Mouse (Mus musculus): ENCODE results near the gene Sh3d19. TPM values are rescaled to one million over a fixed set of nuclear protein-coding genes. Genes with fewer than 3 reads are reported as not detected.
"Not testable (repeated sequence)": the region's sequence is repeated elsewhere in the genome, so short reads cannot be mapped to it uniquely, and the experiment has no call there.

Gene Sh3d19
- total and polyA plus RNA-seq, 3 experiments, result 0.16 to 0.76 (median 0.33) TPM

- TF ChIP-seq POLR2A (IDR thresholded peaks at IDR 0.05; ENCODE audit: low read depth, low read length) (no peak), NRF1 (IDR thresholded peaks at IDR 0.05; ENCODE audit: low read depth, low read length) (no peak), MYC (IDR thresholded peaks at IDR 0.05; ENCODE audit: low read depth, low read length) (no peak), CTCF (conservative IDR thresholded peaks at IDR 0.05 in 1 of 2, IDR thresholded peaks at IDR 0.05 in 1 of 2; ENCODE audit: low read depth in 2 of 2, low read length in 2 of 2) (no peak), CHD2 (IDR thresholded peaks at IDR 0.05; ENCODE audit: low read length) (no peak), EP300 (IDR thresholded peaks at IDR 0.05; ENCODE audit: low read length) (no peak), POLR2AphosphoS2 (IDR thresholded peaks at IDR 0.05; ENCODE audit: low read depth, low read length) (no peak), HCFC1 (IDR thresholded peaks at IDR 0.05; ENCODE audit: low read depth, low read length) (no peak), ZC3H11A (IDR thresholded peaks at IDR 0.05; ENCODE audit: low read depth, low read length) (no peak), USF1 (IDR thresholded peaks at IDR 0.05; ENCODE audit: low read depth, low read length) (no peak), ZNF384 (IDR thresholded peaks at IDR 0.05; ENCODE audit: low read depth, low read length) (no peak), RAD21 (IDR thresholded peaks at IDR 0.05; ENCODE audit: low read depth, low read length) (no peak)
- in situ Hi-C loops (cut with MboI; ENCODE audit: low pct_ligation_motif_present, low pct_unique_long_range_greater_than_20kb, low sequenced_read_pairs), result loop anchor here (25.0 kb wide), 1 partner anchor 390 kb away; no protein-coding TSS in a partner anchor
- DNase-seq (ENCODE audit: extremely low read depth), result no peak
- H3K27me3 ChIP-seq (replicated peaks), result no peaks in the 10 kb centered on the region
- H3K4me2 ChIP-seq (ENCODE audit: insufficient read depth, low read depth, poor library complexity, severe bottlenecking), result no peak overlapping the region
- H3K79me2 ChIP-seq (replicated peaks; ENCODE audit: control insufficient read depth, extremely low read depth, insufficient read depth, poor library complexity, severe bottlenecking), result no peaks in the 10 kb centered on the region
- dilution Hi-C loops (cut with MboI; ENCODE audit: extremely low pct_ligation_motif_present, extremely low pct_unique_long_range_greater_than_20kb, low sequenced_read_pairs), result no loop called here
- H3K4me3 ChIP-seq (replicated peaks in 1 of 3; ENCODE audit: low read depth in 2 of 3, low read length in 2 of 3, poor library complexity in 1 of 3), result no peak overlapping the region
- H3K9ac ChIP-seq (ENCODE audit: insufficient read depth, low read depth), result no peak overlapping the region
- no peaks in the 10 kb centered on the region for H3K9me3 ChIP-seq (replicated peaks; ENCODE audit: low read length)
- no peaks in the 10 kb centered on the region for H3K36me3 ChIP-seq (replicated peaks in 1 of 2; ENCODE audit: control insufficient read depth in 1 of 2, insufficient read depth in 1 of 2, low read length in 1 of 2)
- H3K4me1 ChIP-seq (ENCODE audit: control insufficient read depth in 1 of 2, insufficient read depth in 2 of 2), result peaks cover 0 to 5% of the 10 kb centered on the region in 2 experiments; a peak in 1 of 4 replicates
- no peak overlapping the region for H3K27ac ChIP-seq (ENCODE audit: insufficient read depth, low read depth)
These were observed 131.0 kb downstream of the Sh3d19 start for GRCm38 (mm10) chr3:86101956-86102355.

- Histone ChIP-seq H3K9me3 (replicated peaks; ENCODE audit: low read length) (no peaks in the 10 kb centered on the region), H3K4me3 (replicated peaks in 1 of 3; ENCODE audit: low read depth in 2 of 3, low read length in 2 of 3, poor library complexity in 1 of 3) (no peak overlapping the region), H3K4me2 (ENCODE audit: insufficient read depth, low read depth, poor library complexity, severe bottlenecking) (no peak overlapping the region), H3K36me3 (replicated peaks in 1 of 2; ENCODE audit: control insufficient read depth in 1 of 2, insufficient read depth in 1 of 2, low read length in 1 of 2) (no peaks in the 10 kb centered on the region), H3K27ac (ENCODE audit: insufficient read depth, low read depth) (no peak overlapping the region), H3K9ac (ENCODE audit: insufficient read depth, low read depth) (no peak overlapping the region), H3K4me1 (ENCODE audit: control insufficient read depth in 1 of 2, insufficient read depth in 2 of 2) (peaks cover 0 to 5% of the 10 kb centered on the region in 2 experiments; a peak in 1 of 4 replicates), H3K79me2 (replicated peaks; ENCODE audit: control insufficient read depth, extremely low read depth, insufficient read depth, poor library complexity, severe bottlenecking) (no peaks in the 10 kb centered on the region), H3K27me3 (replicated peaks) (no peaks in the 10 kb centered on the region)
- dilution Hi-C loops (cut with MboI; ENCODE audit: extremely low pct_ligation_motif_present, extremely low pct_unique_long_range_greater_than_20kb, low sequenced_read_pairs) (no loop called here), in situ Hi-C loops (cut with MboI; ENCODE audit: low pct_ligation_motif_present, low pct_unique_long_range_greater_than_20kb, low sequenced_read_pairs) (loop anchor here (25.0 kb wide), 1 partner anchor 391 kb away; no protein-coding TSS in a partner anchor)
- no peak for TF ChIP-seq MYC (IDR thresholded peaks at IDR 0.05; ENCODE audit: low read depth, low read length)
- no peak for DNase-seq (ENCODE audit: extremely low read depth)
These were observed 132.8 kb downstream of the Sh3d19 start for GRCm38 (mm10) chr3:86103449-86104291.

- H3K4me3 ChIP-seq (replicated peaks in 1 of 3; ENCODE audit: low read depth in 2 of 3, low read length in 2 of 3, poor library complexity in 1 of 3); DNase-seq (ENCODE audit: extremely low read depth); H3K36me3 ChIP-seq (replicated peaks in 1 of 2; ENCODE audit: control insufficient read depth in 1 of 2, insufficient read depth in 1 of 2, low read length in 1 of 2); H3K27me3 ChIP-seq (replicated peaks); H3K27ac ChIP-seq (ENCODE audit: insufficient read depth, low read depth); H3K9ac ChIP-seq (ENCODE audit: insufficient read depth, low read depth); dilution Hi-C loops (cut with MboI; ENCODE audit: extremely low pct_ligation_motif_present, extremely low pct_unique_long_range_greater_than_20kb, low sequenced_read_pairs); H3K4me1 ChIP-seq (ENCODE audit: control insufficient read depth in 1 of 2, insufficient read depth in 2 of 2); H3K4me2 ChIP-seq (ENCODE audit: insufficient read depth, low read depth, poor library complexity, severe bottlenecking); H3K79me2 ChIP-seq (replicated peaks; ENCODE audit: control insufficient read depth, extremely low read depth, insufficient read depth, poor library complexity, severe bottlenecking); H3K9me3 ChIP-seq (replicated peaks; ENCODE audit: low read length): not testable (repeated sequence)
- in situ Hi-C loops (cut with MboI; ENCODE audit: low pct_ligation_motif_present, low pct_unique_long_range_greater_than_20kb, low sequenced_read_pairs), result loop anchor here (25.0 kb wide), 1 partner anchor 392 kb away; no protein-coding TSS in a partner anchor
These were observed 133.5 kb downstream of the Sh3d19 start for GRCm38 (mm10) chr3:86104433-86104832.
